Mouse (Mus musculus): ENCODE data around the gene Elp4.

Gene Elp4

DNA sequence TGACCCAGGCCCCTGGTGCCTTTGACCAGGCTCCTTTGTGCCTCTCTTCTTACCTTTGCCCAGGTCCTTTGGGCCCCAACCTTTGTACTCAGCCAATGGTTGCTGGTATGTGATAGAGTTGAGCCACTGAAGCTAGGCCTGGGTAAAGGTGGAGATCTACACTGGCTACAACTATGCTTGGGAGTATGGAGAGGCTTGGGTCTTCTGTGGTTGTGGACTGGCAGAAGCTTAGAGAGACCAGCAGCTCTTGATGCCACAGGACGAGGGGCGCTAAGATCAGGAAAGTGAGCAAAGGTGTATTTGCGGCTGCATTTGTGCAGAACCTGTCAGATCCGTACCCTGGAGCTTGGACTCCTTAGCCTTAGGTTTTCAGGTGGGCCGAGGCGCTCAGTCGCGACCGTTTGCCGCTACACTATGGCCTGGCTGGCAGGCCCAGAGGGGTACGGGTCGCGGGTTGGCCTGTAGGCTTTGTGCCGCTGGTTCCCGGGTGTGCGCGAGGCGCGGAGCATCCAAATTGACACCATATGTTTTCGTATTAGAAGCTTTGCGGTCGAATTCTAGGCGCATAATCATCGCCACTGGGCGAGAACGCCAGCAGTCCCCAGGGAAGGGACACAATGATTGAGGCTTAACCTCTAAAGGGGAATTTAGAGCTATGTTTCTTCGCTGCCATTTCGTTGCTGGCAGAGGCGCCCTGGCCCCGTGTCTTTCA, 223.2 kb downstream of the Elp4 start:
- Histone ChIP-seq H3K36me3 (ENCODE audit: insufficient read depth, low read length) (peaks cover 19% of the 10 kb centered on the region), H3K4me1 (replicated peaks; ENCODE audit: low read depth, low read length) (peaks cover 80% of the 10 kb centered on the region), H3K4me3 (replicated peaks; ENCODE audit: low read length) (peak overlapping the region; percentile 70), H3K27me3 (ENCODE audit: insufficient read depth, low read length) (peaks cover 52% of the 10 kb centered on the region), H3K9me3 (ENCODE audit: low read length) (no peaks in the 10 kb centered on the region)
- TF ChIP-seq NANOG (IDR thresholded peaks at IDR 0.05; ENCODE audit: borderline replicate concordance, low read length), result no peak
- TF ChIP-seq POU5F1 (IDR thresholded peaks at IDR 0.05; ENCODE audit: borderline replicate concordance, low read length), result no peak
- no peak; the same call in 1 of the 2 replicates for TF ChIP-seq CTCF (conservative IDR thresholded peaks at IDR 0.05; ENCODE audit: low read length)

DNA sequence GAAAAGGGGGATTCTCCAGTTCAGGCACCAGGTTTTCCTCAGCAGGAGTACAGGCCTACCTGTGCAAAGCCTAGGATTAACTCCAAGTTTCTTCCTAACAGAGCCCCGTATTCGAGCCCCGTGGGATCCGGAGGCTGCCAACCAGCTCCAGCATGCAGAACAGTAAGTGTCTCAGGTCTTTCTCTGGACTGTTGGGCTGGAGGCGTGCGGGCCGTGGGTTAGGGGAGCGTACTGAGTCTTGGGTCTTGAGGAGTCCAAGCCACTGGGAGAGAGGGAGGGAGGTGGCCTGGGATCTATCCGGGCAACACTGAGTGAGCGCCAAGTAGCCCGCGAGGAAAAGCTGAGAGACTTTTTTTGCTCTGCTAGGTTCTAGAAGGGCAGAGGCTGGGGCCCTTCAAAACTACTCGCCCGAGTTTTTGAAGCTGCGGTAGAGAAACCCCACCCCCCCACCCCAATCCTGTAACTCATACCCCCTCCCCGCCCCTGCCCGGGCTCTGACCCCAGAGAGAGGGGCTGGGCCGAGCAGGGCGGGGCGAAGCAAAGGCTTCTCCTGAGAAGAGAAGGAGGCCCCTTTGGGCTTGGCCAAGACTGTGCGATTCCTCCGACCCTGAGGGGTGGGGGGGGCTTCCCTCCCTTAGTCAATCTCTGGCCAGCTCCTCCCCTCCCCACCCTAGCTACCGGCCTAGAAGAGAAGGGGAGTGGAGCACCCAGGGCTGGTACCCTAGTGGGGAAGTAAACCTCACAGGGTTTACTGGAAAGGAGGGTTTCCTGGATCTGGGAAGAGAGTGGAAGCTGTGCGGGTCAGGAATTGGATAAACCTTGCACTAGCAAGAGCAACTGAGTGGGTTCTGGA, 224.0 kb downstream of the Elp4 start:
- H3K4me3 ChIP-seq (replicated peaks; ENCODE audit: low read length), result peak overlapping the region; percentile 84
- TF ChIP-seq POU5F1 (IDR thresholded peaks at IDR 0.05; ENCODE audit: borderline replicate concordance, low read length), result no peak
- TF ChIP-seq CTCF (conservative IDR thresholded peaks at IDR 0.05; ENCODE audit: low read length), result no peak
- no peak for TF ChIP-seq NANOG (IDR thresholded peaks at IDR 0.05; ENCODE audit: borderline replicate concordance, low read length)
- peaks cover 76% of the 10 kb centered on the region for H3K4me1 ChIP-seq (replicated peaks; ENCODE audit: low read depth, low read length)
- no peaks in the 10 kb centered on the region for H3K9me3 ChIP-seq (ENCODE audit: low read length)
- H3K36me3 ChIP-seq (ENCODE audit: insufficient read depth, low read length), result peaks cover 12% of the 10 kb centered on the region
- peaks cover 51% of the 10 kb centered on the region for H3K27me3 ChIP-seq (ENCODE audit: insufficient read depth, low read length)

DNA sequence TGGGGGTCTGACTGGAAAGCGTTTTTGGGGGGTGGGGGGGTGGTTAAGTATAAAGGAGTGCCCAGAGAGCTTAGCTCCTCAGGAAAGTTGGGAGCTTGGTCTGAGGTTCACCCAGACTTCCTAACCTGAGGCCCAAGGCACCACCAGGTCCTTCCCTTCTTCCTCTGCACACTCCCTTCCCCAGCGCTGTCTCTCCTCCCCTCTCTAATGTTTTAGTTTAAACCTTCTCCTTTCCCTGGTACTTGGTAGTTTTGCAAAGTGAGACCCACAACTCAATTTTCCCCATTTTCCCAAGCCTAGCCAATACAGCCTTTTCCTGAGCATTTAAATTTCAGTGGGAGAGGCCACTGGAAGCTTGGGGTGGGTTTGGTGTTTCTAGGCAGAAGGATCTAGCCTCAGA, 225.0 kb downstream of the Elp4 start:
- Histone ChIP-seq H3K27me3 (ENCODE audit: insufficient read depth, low read length) (peaks cover 51% of the 10 kb centered on the region), H3K36me3 (ENCODE audit: insufficient read depth, low read length) (peaks cover 5% of the 10 kb centered on the region; the same call in 1 of the 2 replicates), H3K9me3 (ENCODE audit: low read length) (no peaks in the 10 kb centered on the region), H3K4me3 (replicated peaks; ENCODE audit: low read length) (peak overlapping the region; percentile 84), H3K4me1 (replicated peaks; ENCODE audit: low read depth, low read length) (peaks cover 75% of the 10 kb centered on the region)
- no peak for TF ChIP-seq CTCF (conservative IDR thresholded peaks at IDR 0.05; ENCODE audit: low read length)
- no peak for TF ChIP-seq POU5F1 (IDR thresholded peaks at IDR 0.05; ENCODE audit: borderline replicate concordance, low read length)
- no peak for TF ChIP-seq NANOG (IDR thresholded peaks at IDR 0.05; ENCODE audit: borderline replicate concordance, low read length)

- Histone ChIP-seq H3K36me3 (ENCODE audit: insufficient read depth, low read length) (peaks cover 5% of the 10 kb centered on the region; the same call in 1 of the 2 replicates), H3K4me1 (replicated peaks; ENCODE audit: low read depth, low read length) (peaks cover 75% of the 10 kb centered on the region), H3K4me3 (replicated peaks; ENCODE audit: low read length) (peak overlapping the region; percentile 84), H3K9me3 (ENCODE audit: low read length) (no peaks in the 10 kb centered on the region), H3K27me3 (ENCODE audit: insufficient read depth, low read length) (peaks cover 56% of the 10 kb centered on the region)
- TF ChIP-seq NANOG (IDR thresholded peaks at IDR 0.05; ENCODE audit: borderline replicate concordance, low read length) (no peak), CTCF (conservative IDR thresholded peaks at IDR 0.05; ENCODE audit: low read length) (no peak), POU5F1 (IDR thresholded peaks at IDR 0.05; ENCODE audit: borderline replicate concordance, low read length) (no peak)
Measured at GRCm38 (mm10) chr2:105678880-105679321, 225.5 kb downstream of the Elp4 start.

- Histone ChIP-seq H3K36me3 (ENCODE audit: insufficient read depth, low read length) (peaks cover 5% of the 10 kb centered on the region; the same call in 1 of the 2 replicates), H3K4me1 (replicated peaks; ENCODE audit: low read depth, low read length) (peaks cover 80% of the 10 kb centered on the region), H3K4me3 (replicated peaks; ENCODE audit: low read length) (peak overlapping the region; percentile 84), H3K9me3 (ENCODE audit: low read length) (no peaks in the 10 kb centered on the region), H3K27me3 (ENCODE audit: insufficient read depth, low read length) (peaks cover 61% of the 10 kb centered on the region)
- TF ChIP-seq CTCF (conservative IDR thresholded peaks at IDR 0.05; ENCODE audit: low read length) (no peak), POU5F1 (IDR thresholded peaks at IDR 0.05; ENCODE audit: borderline replicate concordance, low read length) (no peak), NANOG (IDR thresholded peaks at IDR 0.05; ENCODE audit: borderline replicate concordance, low read length) (no peak)
Measured at GRCm38 (mm10) chr2:105678306-105678705, 226.1 kb downstream of the Elp4 start.

GRCm38 (mm10) chr2:105677434-105678105, 226.8 kb downstream of the Elp4 start:
- peak overlapping the region; percentile 84 for H3K4me3 ChIP-seq (replicated peaks; ENCODE audit: low read length)
- H3K4me1 ChIP-seq (replicated peaks; ENCODE audit: low read depth, low read length), result peaks cover 79% of the 10 kb centered on the region
- H3K36me3 ChIP-seq (ENCODE audit: insufficient read depth, low read length), result peaks cover 5% of the 10 kb centered on the region; the same call in 1 of the 2 replicates
- no peaks in the 10 kb centered on the region for H3K9me3 ChIP-seq (ENCODE audit: low read length)
- H3K27me3 ChIP-seq (ENCODE audit: insufficient read depth, low read length), result peaks cover 62% of the 10 kb centered on the region
- no peak for TF ChIP-seq CTCF (conservative IDR thresholded peaks at IDR 0.05; ENCODE audit: low read length)
- peak; percentile 31; the same call in 1 of the 2 replicates for TF ChIP-seq POU5F1 (IDR thresholded peaks at IDR 0.05; ENCODE audit: borderline replicate concordance, low read length)
- peak; percentile 67 for TF ChIP-seq NANOG (IDR thresholded peaks at IDR 0.05; ENCODE audit: borderline replicate concordance, low read length)

- peak overlapping the region; percentile 84 for H3K4me3 ChIP-seq (replicated peaks; ENCODE audit: low read length)
- H3K4me1 ChIP-seq (replicated peaks; ENCODE audit: low read depth, low read length), result peaks cover 79% of the 10 kb centered on the region
- H3K27me3 ChIP-seq (ENCODE audit: insufficient read depth, low read length), result peaks cover 62% of the 10 kb centered on the region
- TF ChIP-seq CTCF (conservative IDR thresholded peaks at IDR 0.05; ENCODE audit: low read length) (no peak), POU5F1 (IDR thresholded peaks at IDR 0.05; ENCODE audit: borderline replicate concordance, low read length) (no peak), NANOG (IDR thresholded peaks at IDR 0.05; ENCODE audit: borderline replicate concordance, low read length) (no peak)
- H3K36me3 ChIP-seq (ENCODE audit: insufficient read depth, low read length), result peaks cover 5% of the 10 kb centered on the region; the same call in 1 of the 2 replicates
- no peaks in the 10 kb centered on the region for H3K9me3 ChIP-seq (ENCODE audit: low read length)
Measured at GRCm38 (mm10) chr2:105676909-105677433, 227.4 kb downstream of the Elp4 start.

Data from E14TG2a.4 (cell line).